Mouse (Mus musculus): ENCODE data around the gene Slc16a9. TPM values are rescaled to one million over a fixed set of nuclear protein-coding genes. Genes with fewer than 3 reads are reported as not detected.

Slc16a9 gene
- polyA plus RNA-seq, 1 experiment, result not detected

GRCm38 (mm10) chr10:70264337-70265036 lies 19.6 kb downstream of the Slc16a9 start:
- no peaks in the 10 kb centered on the region for H3K79me2 ChIP-seq (ENCODE audit: control insufficient read depth, insufficient read depth)
- H3K4me3 ChIP-seq (ENCODE audit: insufficient read depth, poor library complexity, severe bottlenecking), result no peak overlapping the region
- H3K79me3 ChIP-seq (ENCODE audit: low read depth), result no peaks in the 10 kb centered on the region
- H3K27me3 ChIP-seq (ENCODE audit: control insufficient read depth, insufficient read depth, insufficient read length), result no peaks in the 10 kb centered on the region
- no peak for TF ChIP-seq USF1 (IDR thresholded peaks at IDR 0.05; ENCODE audit: low read depth)
- no peak for TF ChIP-seq CTCF (IDR thresholded peaks at IDR 0.05; ENCODE audit: control insufficient read depth, insufficient read depth, insufficient read length)
- no peak for TF ChIP-seq MYOG (IDR thresholded peaks at IDR 0.05; ENCODE audit: control insufficient read depth, extremely low read depth, insufficient read length)
- no peak for TF ChIP-seq MAX (IDR thresholded peaks at IDR 0.05)
- TF ChIP-seq CEBPB (IDR thresholded peaks at IDR 0.05; ENCODE audit: low read depth), result no peak
- no peak for TF ChIP-seq FOSL1 (IDR thresholded peaks at IDR 0.05; ENCODE audit: insufficient read depth, low read length, poor library complexity, severe bottlenecking)
- no peak for TF ChIP-seq MYOD1 (IDR thresholded peaks at IDR 0.05; ENCODE audit: control insufficient read depth, insufficient read length, low read depth)
- no peaks in the 10 kb centered on the region for H3K36me3 ChIP-seq (ENCODE audit: control insufficient read depth, insufficient read depth)
- no peak overlapping the region for H3ac ChIP-seq (ENCODE audit: control insufficient read depth, insufficient read length, low read depth)

- no peaks in the 10 kb centered on the region for H3K36me3 ChIP-seq (ENCODE audit: control insufficient read depth, insufficient read depth)
- no peak overlapping the region for H3ac ChIP-seq (ENCODE audit: control insufficient read depth, insufficient read length, low read depth)
- no peak for TF ChIP-seq CEBPB (IDR thresholded peaks at IDR 0.05; ENCODE audit: low read depth)
- no peak for TF ChIP-seq MAX (IDR thresholded peaks at IDR 0.05)
- TF ChIP-seq MYOG (IDR thresholded peaks at IDR 0.05; ENCODE audit: control insufficient read depth, extremely low read depth, insufficient read length), result no peak
- TF ChIP-seq FOSL1 (IDR thresholded peaks at IDR 0.05; ENCODE audit: insufficient read depth, low read length, poor library complexity, severe bottlenecking), result no peak
- H3K79me2 ChIP-seq (ENCODE audit: control insufficient read depth, insufficient read depth), result no peaks in the 10 kb centered on the region
- no peak overlapping the region for H3K4me3 ChIP-seq (ENCODE audit: insufficient read depth, poor library complexity, severe bottlenecking)
- H3K79me3 ChIP-seq (ENCODE audit: low read depth), result no peaks in the 10 kb centered on the region
- H3K27me3 ChIP-seq (ENCODE audit: control insufficient read depth, insufficient read depth, insufficient read length), result no peaks in the 10 kb centered on the region
Measured at GRCm38 (mm10) chr10:70266501-70266900, 21.6 kb downstream of the Slc16a9 start.

GRCm38 (mm10) chr10:70268581-70269446 lies 23.9 kb downstream of the Slc16a9 start:
- H3K36me3 ChIP-seq (ENCODE audit: control insufficient read depth, insufficient read depth), result no peaks in the 10 kb centered on the region
- H3K79me2 ChIP-seq (ENCODE audit: control insufficient read depth, insufficient read depth), result no peaks in the 10 kb centered on the region
- no peak overlapping the region for H3ac ChIP-seq (ENCODE audit: control insufficient read depth, insufficient read length, low read depth)
- H3K27me3 ChIP-seq (ENCODE audit: control insufficient read depth, insufficient read depth, insufficient read length), result no peaks in the 10 kb centered on the region
- no peak for TF ChIP-seq MAX (IDR thresholded peaks at IDR 0.05)
- no peak for TF ChIP-seq CTCF (IDR thresholded peaks at IDR 0.05; ENCODE audit: control insufficient read depth, insufficient read depth, insufficient read length)
- TF ChIP-seq MYOD1 (IDR thresholded peaks at IDR 0.05; ENCODE audit: control insufficient read depth, insufficient read length, low read depth), result no peak
- no peak for TF ChIP-seq MYOG (IDR thresholded peaks at IDR 0.05; ENCODE audit: control insufficient read depth, extremely low read depth, insufficient read length)
- TF ChIP-seq FOSL1 (IDR thresholded peaks at IDR 0.05; ENCODE audit: insufficient read depth, low read length, poor library complexity, severe bottlenecking), result no peak
- no peak for TF ChIP-seq CEBPB (IDR thresholded peaks at IDR 0.05; ENCODE audit: low read depth)
- TF ChIP-seq USF1 (IDR thresholded peaks at IDR 0.05; ENCODE audit: low read depth), result no peak
- H3K79me3 ChIP-seq (ENCODE audit: low read depth), result no peaks in the 10 kb centered on the region
- no peak overlapping the region for H3K4me3 ChIP-seq (ENCODE audit: insufficient read depth, poor library complexity, severe bottlenecking)

DNA sequence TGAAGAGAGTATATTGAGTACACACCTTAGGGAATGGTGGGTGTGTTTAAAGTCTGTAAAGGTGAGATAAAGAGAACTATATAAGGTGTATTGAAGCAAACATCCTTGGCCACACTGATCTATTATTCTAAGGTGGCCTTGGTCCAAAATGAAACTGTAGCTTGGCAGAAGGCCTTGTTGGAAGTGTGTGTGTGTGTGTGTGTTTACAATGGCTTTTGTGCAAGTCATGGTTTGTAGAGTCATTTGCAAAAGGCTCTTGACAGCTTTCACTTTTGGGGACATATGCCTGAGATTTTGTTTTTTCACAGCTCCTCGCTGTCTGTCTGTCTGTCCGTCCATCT lies 24.5 kb downstream of the Slc16a9 start:
- Histone ChIP-seq H3K36me3 (ENCODE audit: control insufficient read depth, insufficient read depth) (no peaks in the 10 kb centered on the region), H3K27me3 (ENCODE audit: control insufficient read depth, insufficient read depth, insufficient read length) (no peaks in the 10 kb centered on the region), H3ac (ENCODE audit: control insufficient read depth, insufficient read length, low read depth) (no peak overlapping the region), H3K4me3 (ENCODE audit: insufficient read depth, poor library complexity, severe bottlenecking) (no peak overlapping the region), H3K79me3 (ENCODE audit: low read depth) (no peaks in the 10 kb centered on the region), H3K79me2 (ENCODE audit: control insufficient read depth, insufficient read depth) (no peaks in the 10 kb centered on the region)
- TF ChIP-seq CEBPB (IDR thresholded peaks at IDR 0.05; ENCODE audit: low read depth) (no peak), MYOD1 (IDR thresholded peaks at IDR 0.05; ENCODE audit: control insufficient read depth, insufficient read length, low read depth) (no peak), MYOG (IDR thresholded peaks at IDR 0.05; ENCODE audit: control insufficient read depth, extremely low read depth, insufficient read length) (no peak), CTCF (IDR thresholded peaks at IDR 0.05; ENCODE audit: control insufficient read depth, insufficient read depth, insufficient read length) (no peak), USF1 (IDR thresholded peaks at IDR 0.05; ENCODE audit: low read depth) (no peak), MAX (IDR thresholded peaks at IDR 0.05) (no peak), FOSL1 (IDR thresholded peaks at IDR 0.05; ENCODE audit: insufficient read depth, low read length, poor library complexity, severe bottlenecking) (no peak)

GRCm38 (mm10) chr10:70276678-70277077 lies 31.8 kb downstream of the Slc16a9 start:
- Histone ChIP-seq H3K79me2 (ENCODE audit: control insufficient read depth, insufficient read depth) (no peaks in the 10 kb centered on the region), H3K79me3 (ENCODE audit: low read depth) (no peaks in the 10 kb centered on the region), H3K36me3 (ENCODE audit: control insufficient read depth, insufficient read depth) (no peaks in the 10 kb centered on the region), H3K27me3 (ENCODE audit: control insufficient read depth, insufficient read depth, insufficient read length) (no peaks in the 10 kb centered on the region), H3K4me3 (ENCODE audit: insufficient read depth, poor library complexity, severe bottlenecking) (no peak overlapping the region), H3ac (ENCODE audit: control insufficient read depth, insufficient read length, low read depth) (no peak overlapping the region)
- TF ChIP-seq CTCF (IDR thresholded peaks at IDR 0.05; ENCODE audit: control insufficient read depth, insufficient read depth, insufficient read length), result no peak

Measured in C2C12 (cell line).